Mouse (Mus musculus) heart, embryonic 15.5 days (tissue): ENCODE measurements around the gene Olfr411. TPM values are rescaled to one million over a fixed set of nuclear protein-coding genes. Genes with fewer than 3 reads are reported as not detected.

ENCODE experiments used
- ATAC-seq: fragments of 200-750 bp; cut with Nextera tagmentation; replicated peaks from 2 replicates; pipeline ENCODE4 v1.8.0; 2017; ENCODE audit warnings: low read depth, moderate TSS enrichment; ENCODE audit not compliant: insufficient number of reproducible peaks, insufficient read depth, low FRiP score
- H3K27ac ChIP-seq: fragments of 300-500 bp; sonication (generic); 2 replicates; pipeline ENCODE4 v1.5.1; 2015; ENCODE audit warnings: mild to moderate bottlenecking, inconsistent platforms
- H3K27me3 ChIP-seq: fragments of 300-500 bp; sonication (generic); 2 replicates; pipeline ENCODE4 v1.6.1; 2015; ENCODE audit warnings: inconsistent platforms
- H3K36me3 ChIP-seq: fragments of 300-500 bp; sonication (generic); 2 replicates; pipeline ENCODE4 v1.6.1; 2015; ENCODE audit warnings: mild to moderate bottlenecking, inconsistent platforms
- H3K4me1 ChIP-seq: fragments of 300-500 bp; sonication (generic); replicated peaks from 2 replicates; pipeline ENCODE4 v1.6.1; 2015; ENCODE audit warnings: inconsistent platforms
- H3K4me2 ChIP-seq: fragments of 300-500 bp; sonication (generic); 2 replicates; pipeline ENCODE4 v1.6.1; 2015; ENCODE audit warnings: inconsistent platforms, mild to moderate bottlenecking, moderate library complexity
- H3K4me3 ChIP-seq: fragments of 300-500 bp; sonication (generic); 2 replicates; pipeline ENCODE4 v1.5.1; 2015; ENCODE audit warnings: mild to moderate bottlenecking, inconsistent platforms
- H3K9ac ChIP-seq: fragments of 300-500 bp; sonication (generic); 2 replicates; pipeline ENCODE4 v1.6.1; 2015; ENCODE audit warnings: mild to moderate bottlenecking, inconsistent platforms
- H3K9me3 ChIP-seq: fragments of 300-500 bp; sonication (generic); replicated peaks from 2 replicates; pipeline ENCODE4 v1.6.1; 2016; ENCODE audit warnings: inconsistent platforms
- WGBS: fragments of 180-500 bp; shearing (Covaris S2); methylation state at CpG from one replicate; pipeline ENCODE4 v1.1.7; 2015; ENCODE audit warnings: mixed read lengths; 5-methylcytosine and 5-hydroxymethylcytosine counted together
- polyA plus RNA-seq: library from polyadenylated mRNA; unstranded; fragments of >200 nt; fragmentation: Nextera tagmentation; extraction: Ambion mirVana; gene quantifications from 2 replicates; pipeline ENCODE4 v1.2.1, GENCODE M21; 2015

Gene Olfr411
- polyA plus RNA-seq, 1 experiment from 2014 or later: not detected

- H3K36me3 ChIP-seq: no peaks in the 10 kb centered on the region
- no peaks in the 10 kb centered on the region for H3K4me1 ChIP-seq
- no peak for ATAC-seq
- no peaks in the 10 kb centered on the region for H3K9me3 ChIP-seq
- WGBS: 71% methylated on average over 6 of the region's 6 CpGs
- H3K27ac ChIP-seq: no peak within 1 kb of the TSS
- no peaks in the 10 kb centered on the region for H3K27me3 ChIP-seq
- H3K4me2 ChIP-seq: no peak within 1 kb of the TSS
- no peak within 1 kb of the TSS for H3K9ac ChIP-seq
- no peak within 1 kb of the TSS for H3K4me3 ChIP-seq
Measured at GRCm38 (mm10) chr11:74337931-74338330, 14.5 kb downstream of the Olfr411 start, which contains the start of gene Olfr410. TSS of gene Olfr410 (minus strand) at chr11:74338031.

- no peak overlapping the region for H3K4me2 ChIP-seq
- no peaks in the 10 kb centered on the region for H3K9me3 ChIP-seq
- no peak overlapping the region for H3K4me3 ChIP-seq
- H3K36me3 ChIP-seq: no peaks in the 10 kb centered on the region
- no peaks in the 10 kb centered on the region for H3K27me3 ChIP-seq
- H3K27ac ChIP-seq: no peak overlapping the region
- H3K4me1 ChIP-seq: no peaks in the 10 kb centered on the region
- ATAC-seq: no peak
- H3K9ac ChIP-seq: no peak overlapping the region
Measured at GRCm38 (mm10) chr11:74328781-74329180, 23.7 kb downstream of the Olfr411 start.

- Histone ChIP-seq H3K4me1 (no peaks in the 10 kb centered on the region), H3K27me3 (no peaks in the 10 kb centered on the region), H3K9ac (no peak overlapping the region), H3K9me3 (no peaks in the 10 kb centered on the region), H3K4me2 (no peak overlapping the region), H3K36me3 (no peaks in the 10 kb centered on the region), H3K4me3 (no peak overlapping the region), H3K27ac (no peak overlapping the region)
- WGBS: 41% methylated on average over 2 of the region's 2 CpGs
- ATAC-seq: no peak
Measured at GRCm38 (mm10) chr11:74326044-74326443, 26.4 kb downstream of the Olfr411 start.

Other genes with a start within 250 kb of the Olfr411 start
- gene Olfr401, start 238.9 kb downstream of the Olfr411 start, polyA plus RNA-seq: not detected in 2 replicates
- not detected in 2 replicates for gene Olfr402, start 199.1 kb downstream of the Olfr411 start, polyA plus RNA-seq
- gene Olfr403, start 166.4 kb downstream of the Olfr411 start, polyA plus RNA-seq: not detected in 2 replicates
- not detected in 2 replicates for gene Olfr43, start 141.3 kb downstream of the Olfr411 start, polyA plus RNA-seq
- not detected in 2 replicates for gene Olfr406, start 92.8 kb downstream of the Olfr411 start, polyA plus RNA-seq
- gene Olfr59, start 68.9 kb downstream of the Olfr411 start, polyA plus RNA-seq: not detected in 2 replicates
- not detected in 2 replicates for gene Olfr410, start 14.6 kb downstream of the Olfr411 start, polyA plus RNA-seq
- gene Olfr412, start 9.4 kb upstream of the Olfr411 start, polyA plus RNA-seq: not detected in 2 replicates